Mouse (Mus musculus) embryonic facial prominence, embryonic 14.5 days (tissue): ENCODE measurements at regions not wholly inside any gene's neighbourhood (a gene's known extent, or its start where the extent isn't known, plus 50 kb on each side); places are given as distances from the start of the nearest gene placed in this dataset.

Experiments
- ATAC-seq: fragments of 200-750 bp; cut with Nextera tagmentation; 2 replicates; pipeline ENCODE4 v1.8.0; 2017; ENCODE audit warnings: low read depth, moderate number of reproducible peaks, moderate TSS enrichment
- DNase-seq: peaks from one replicate; pipeline ENCODE4 v3.0.0-alpha.2; 2015; ENCODE audit warnings: low spot score
- H3K27ac ChIP-seq: fragments of 300-500 bp; sonication (generic); replicated peaks from 2 replicates; pipeline ENCODE4 v1.5.1; 2014; ENCODE audit warnings: low read depth, mild to moderate bottlenecking, low read length, moderate library complexity
- H3K27me3 ChIP-seq: fragments of 300-500 bp; sonication (generic); replicated peaks from 2 replicates; pipeline ENCODE4 v1.6.1; 2014; ENCODE audit warnings: low read length; ENCODE audit not compliant: control insufficient read depth, insufficient read depth
- H3K36me3 ChIP-seq: fragments of 300-500 bp; sonication (generic); 2 replicates; pipeline ENCODE4 v1.6.1; 2014; ENCODE audit warnings: low read length, mixed read lengths; ENCODE audit not compliant: control insufficient read depth, insufficient read depth
- H3K4me1 ChIP-seq: fragments of 300-500 bp; sonication (generic); 2 replicates; pipeline ENCODE4 v1.6.1; 2014; ENCODE audit warnings: antibody characterized with exemption, low read length; ENCODE audit not compliant: control insufficient read depth, insufficient read depth
- H3K4me2 ChIP-seq: fragments of 300-500 bp; sonication (generic); 2 replicates; pipeline ENCODE4 v1.6.1; 2014; ENCODE audit warnings: low read depth, mild to moderate bottlenecking, low read length, moderate library complexity, mixed read lengths
- H3K4me3 ChIP-seq: fragments of 300-500 bp; sonication (generic); 2 replicates; pipeline ENCODE4 v1.5.1; 2014; ENCODE audit warnings: low read depth, mild to moderate bottlenecking, low read length
- H3K9ac ChIP-seq: fragments of 300-500 bp; sonication (generic); 2 replicates; pipeline ENCODE4 v1.6.1; 2014; ENCODE audit warnings: low read depth, mild to moderate bottlenecking, low read length, moderate library complexity, mixed read lengths
- H3K9me3 ChIP-seq: fragments of 300-500 bp; sonication (generic); 2 replicates; pipeline ENCODE4 v1.6.1; 2016; ENCODE audit warnings: low read length; ENCODE audit not compliant: control insufficient read depth
- WGBS: fragments of 180-500 bp; shearing (Covaris S2); extraction: QIAGEN DNeasy Blood & Tissue Kit; methylation state at CpG from one replicate; pipeline ENCODE4 v1.1.7; 2014; 5-methylcytosine and 5-hydroxymethylcytosine counted together

GRCm38 (mm10) chr8:62284378-62285110, 161.6 kb upstream of the Anxa10 start:
- Histone ChIP-seq H3K9ac (no peak overlapping the region), H3K4me1 (no peaks in the 10 kb centered on the region), H3K27ac (no peak overlapping the region), H3K9me3 (no peaks in the 10 kb centered on the region), H3K27me3 (no peaks in the 10 kb centered on the region), H3K36me3 (no peaks in the 10 kb centered on the region), H3K4me3 (no peak overlapping the region), H3K4me2 (no peak overlapping the region)
- DNase-seq (peak; percentile 65), ATAC-seq (peak; percentile 82)
- WGBS, result 56% methylated on average over 12 of the region's 12 CpGs

- Histone ChIP-seq H3K9me3 (no peaks in the 10 kb centered on the region), H3K36me3 (no peaks in the 10 kb centered on the region), H3K9ac (no peak overlapping the region), H3K4me3 (no peak overlapping the region), H3K4me2 (no peak overlapping the region), H3K4me1 (no peaks in the 10 kb centered on the region), H3K27ac (no peak overlapping the region), H3K27me3 (no peaks in the 10 kb centered on the region)
- 86% methylated on average over 6 of the region's 6 CpGs for WGBS
- no peak for DNase-seq
- ATAC-seq, result no peak
These were observed 127.6 kb upstream of the Anxa10 start for GRCm38 (mm10) chr8:62250551-62250950.
